Mouse (Mus musculus) activated CD4-positive, CD25-positive, alpha-beta regulatory T cell, adult 4 months (primary cell): ENCODE results near the gene Ccdc160. TPM values are rescaled to one million over a fixed set of nuclear protein-coding genes. Genes with fewer than 3 reads are reported as not detected.

Experiments
- polyA plus RNA-seq, 2 experiments: library from polyadenylated mRNA; unstranded; fragments of 100-300 nt; shearing (Covaris generic); gene quantifications; one replicate each; pipeline ENCODE4 v1.2.1; 2017

The Ccdc160 gene
- polyA plus RNA-seq, 2 experiments from 2014 or later, result not detected

Other genes starting within 250 kb of the Ccdc160 start
- not detected for gene Gpc3, start 177.2 kb upstream of the Ccdc160 start, polyA plus RNA-seq
- 10 to 100 TPM; 45.6 to 47.7 TPM for gene Phf6, start 121.1 kb downstream of the Ccdc160 start, polyA plus RNA-seq
- gene Hprt, start 196.9 kb downstream of the Ccdc160 start, polyA plus RNA-seq, result 100 to 1,000 TPM; 304 to 326 TPM